Mouse (Mus musculus) stomach, embryonic 16.5 days (tissue): Measurements from ENCODE around the gene Zfp941. TPM values are rescaled to one million over a fixed set of nuclear protein-coding genes. Genes with fewer than 3 reads are reported as not detected.

Source experiments
- ATAC-seq: fragments of 200-750 bp; cut with Nextera tagmentation; 2 replicates; pipeline ENCODE4 v1.8.0; 2017; ENCODE audit warnings: moderate number of reproducible peaks, moderate TSS enrichment; ENCODE audit not compliant: insufficient read depth, low FRiP score
- H3K27ac ChIP-seq: fragments of 300-500 bp; sonication (generic); 2 replicates; pipeline ENCODE4 v1.5.1; 2014; ENCODE audit warnings: low read length
- H3K27me3 ChIP-seq: fragments of 300-500 bp; sonication (generic); 2 replicates; pipeline ENCODE4 v1.6.1; 2014; ENCODE audit warnings: low read length, control low read depth, mixed read lengths; ENCODE audit not compliant: control insufficient read depth, insufficient read depth
- H3K36me3 ChIP-seq: fragments of 300-500 bp; sonication (generic); 2 replicates; pipeline ENCODE4 v1.6.1; 2014; ENCODE audit warnings: low read length; ENCODE audit not compliant: control insufficient read depth, insufficient read depth
- H3K4me1 ChIP-seq: fragments of 300-500 bp; sonication (generic); 2 replicates; pipeline ENCODE4 v1.6.1; 2014; ENCODE audit warnings: low read length, control low read depth, mixed read lengths; ENCODE audit not compliant: control insufficient read depth, insufficient read depth
- H3K4me2 ChIP-seq: fragments of 300-500 bp; sonication (generic); 2 replicates; pipeline ENCODE4 v1.6.1; 2014; ENCODE audit warnings: low read depth, low read length, mixed read lengths
- H3K4me3 ChIP-seq: fragments of 300-500 bp; sonication (generic); replicated peaks from 2 replicates; pipeline ENCODE4 v1.5.1; 2014; ENCODE audit warnings: mild to moderate bottlenecking, low read length
- H3K9ac ChIP-seq: fragments of 300-500 bp; sonication (generic); 2 replicates; pipeline ENCODE4 v1.6.1; 2014; ENCODE audit warnings: low read length
- H3K9me3 ChIP-seq: fragments of 300-500 bp; sonication (generic); replicated peaks from 2 replicates; pipeline ENCODE4 v1.6.1; 2016; ENCODE audit warnings: low read length, control low read depth; ENCODE audit not compliant: control insufficient read depth
- WGBS: fragments of 180-500 bp; shearing (Covaris S2); extraction: QIAGEN DNeasy Blood & Tissue Kit; methylation state at CpG from one replicate; pipeline ENCODE4 v1.1.7; 2014; 5-methylcytosine and 5-hydroxymethylcytosine counted together
- polyA plus RNA-seq: library from polyadenylated mRNA; unstranded; fragments of >200 nt; fragmentation: Nextera tagmentation; extraction: Ambion mirVana; gene quantifications from 2 replicates; pipeline ENCODE4 v1.2.1, GENCODE M21; 2015

The Zfp941 gene
- polyA plus RNA-seq, 1 experiment from 2014 or later: 1.9 TPM

DNA sequence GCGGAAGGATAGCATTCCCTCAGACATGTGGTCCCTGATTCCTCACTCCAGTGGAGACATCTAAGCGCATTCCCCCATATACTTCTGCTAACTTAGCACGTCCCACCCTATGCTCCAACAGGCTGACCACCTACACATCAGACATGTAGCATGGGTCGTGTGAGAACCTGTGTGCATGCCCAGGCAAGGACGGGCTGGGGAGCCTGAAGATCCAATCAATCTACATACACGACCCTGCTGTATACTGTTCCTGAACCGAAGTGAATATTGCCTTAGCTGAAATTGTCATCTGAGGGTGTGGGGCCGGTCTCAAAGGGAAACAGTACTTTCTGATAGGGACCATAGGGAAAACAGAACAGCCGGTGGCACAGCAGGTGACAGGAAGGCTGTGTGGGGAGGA, 33.2 kb upstream of the Zfp941 start:
- Histone ChIP-seq H3K4me3 (peak overlapping the region; percentile 95), H3K27ac (peak overlapping the region; percentile 97; the same call in 1 of the 2 replicates), H3K9ac (peak overlapping the region; percentile 95), H3K4me2 (peak overlapping the region; percentile 98), H3K4me1 (peaks cover 24% of the 10 kb centered on the region), H3K36me3 (peaks cover 19% of the 10 kb centered on the region), H3K27me3 (no peaks in the 10 kb centered on the region), H3K9me3 (no peaks in the 10 kb centered on the region)
- WGBS: 68% methylated on average over 9 of the region's 9 CpGs
- ATAC-seq: no peak

GRCm38 (mm10) chr7:140854483-140854882, 32.5 kb upstream of the Zfp941 start:
- Histone ChIP-seq H3K9ac (no peak overlapping the region), H3K27me3 (no peaks in the 10 kb centered on the region), H3K4me3 (no peak overlapping the region), H3K4me1 (peaks cover 24% of the 10 kb centered on the region), H3K36me3 (peaks cover 16% of the 10 kb centered on the region), H3K4me2 (no peak overlapping the region), H3K27ac (no peak overlapping the region), H3K9me3 (no peaks in the 10 kb centered on the region)
- 93% methylated on average over 18 of the region's 18 CpGs for WGBS
- ATAC-seq: no peak

DNA sequence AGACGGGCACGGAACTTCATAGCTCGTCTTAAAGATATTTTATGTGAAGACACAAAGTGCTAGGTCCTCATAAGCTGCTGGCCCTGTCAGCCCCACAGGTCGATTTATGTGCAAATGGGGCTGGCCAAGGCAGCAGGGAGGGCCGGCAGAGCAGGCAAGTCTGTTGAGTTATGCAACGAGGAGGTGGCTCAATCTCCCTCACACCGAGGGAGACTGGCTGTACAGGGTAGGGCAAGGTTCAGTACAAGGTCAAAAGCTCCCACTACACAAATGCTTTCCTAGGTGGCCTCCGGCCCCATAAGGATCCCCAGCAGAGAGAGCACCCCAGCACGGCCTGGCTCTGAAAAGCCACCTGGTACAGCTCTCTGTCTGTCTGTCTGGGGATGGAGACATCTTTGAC, 31.4 kb upstream of the Zfp941 start:
- 84% methylated on average over 9 of the region's 9 CpGs for WGBS
- Histone ChIP-seq H3K9me3 (no peaks in the 10 kb centered on the region), H3K4me3 (no peak overlapping the region), H3K9ac (no peak overlapping the region), H3K4me1 (peaks cover 18% of the 10 kb centered on the region), H3K4me2 (no peak overlapping the region), H3K27me3 (no peaks in the 10 kb centered on the region), H3K36me3 (peaks cover 14% of the 10 kb centered on the region), H3K27ac (no peak overlapping the region)
- no peak for ATAC-seq

DNA sequence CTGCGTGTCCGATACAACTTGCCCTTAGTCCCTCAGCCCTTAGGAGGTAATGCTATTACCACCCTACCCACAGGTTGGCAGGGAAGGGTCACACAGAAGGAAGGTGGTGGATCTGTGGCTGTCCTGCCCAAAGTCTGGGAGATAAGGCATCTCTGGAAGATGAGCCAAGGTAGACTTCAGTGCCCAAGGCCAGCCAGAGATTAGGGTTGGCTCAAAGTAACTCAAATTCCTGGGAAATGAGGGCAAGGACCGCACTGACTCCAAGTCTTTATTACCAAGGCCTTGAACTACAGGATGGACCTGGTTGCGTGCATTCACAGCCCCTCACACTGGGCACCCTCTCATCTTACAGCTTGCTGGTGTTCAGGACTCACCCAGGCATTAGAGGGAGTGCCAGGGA, 29.9 kb upstream of the Zfp941 start:
- H3K4me3 ChIP-seq: no peak overlapping the region
- WGBS: 90% methylated on average over 4 of the region's 4 CpGs
- ATAC-seq: no peak

DNA sequence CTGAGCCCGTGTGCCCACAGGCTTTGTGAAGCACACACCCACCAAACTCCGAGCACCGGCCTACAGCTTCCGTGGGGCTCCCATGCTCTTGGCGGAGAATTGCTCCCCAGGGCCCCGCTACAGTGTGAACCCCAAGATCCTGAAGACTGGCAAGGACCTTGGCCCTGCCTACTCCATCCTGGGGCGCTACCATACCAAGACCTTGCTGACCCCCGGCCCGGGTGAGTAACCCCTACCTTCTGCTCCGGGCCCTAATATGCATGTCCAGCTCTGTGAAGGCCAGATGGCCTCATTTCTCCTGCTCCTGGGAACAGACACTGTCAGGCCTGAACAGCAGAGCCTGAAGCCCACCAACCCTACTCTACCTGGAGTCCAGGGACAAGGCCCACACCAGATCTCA, 26.6 kb upstream of the Zfp941 start:
- Histone ChIP-seq H3K27ac (no peak overlapping the region), H3K9ac (peak overlapping the region; percentile 0; the same call in 1 of the 2 replicates), H3K9me3 (no peaks in the 10 kb centered on the region), H3K36me3 (peaks cover 10% of the 10 kb centered on the region), H3K4me2 (no peak overlapping the region), H3K4me1 (no peaks in the 10 kb centered on the region), H3K27me3 (no peaks in the 10 kb centered on the region; the same call in 1 of the 2 replicates), H3K4me3 (no peak overlapping the region)
- 85% methylated on average over 10 of the region's 10 CpGs for WGBS
- ATAC-seq: no peak

More for the DNA sequence above, 29.9 kb upstream of the Zfp941 start:
- H3K27me3 ChIP-seq: no peaks in the 10 kb centered on the region
- no peak overlapping the region for H3K4me2 ChIP-seq
- H3K9ac ChIP-seq: no peak overlapping the region
- H3K4me1 ChIP-seq: peaks cover 11% of the 10 kb centered on the region
- no peak overlapping the region for H3K27ac ChIP-seq
- no peaks in the 10 kb centered on the region for H3K9me3 ChIP-seq
- peaks cover 14% of the 10 kb centered on the region for H3K36me3 ChIP-seq

GRCm38 (mm10) chr7:140847755-140848580, 26.0 kb upstream of the Zfp941 start, which contains the start of gene Odf3:
Gene Odf3, plus strand, starts transcription at chr7:140847805.
- no peak for ATAC-seq
- Histone ChIP-seq H3K4me2 (no peak within 1 kb of the TSS), H3K9me3 (no peaks in the 10 kb centered on the region), H3K4me1 (no peaks in the 10 kb centered on the region), H3K9ac (peak within 1 kb of the TSS; percentile 0), H3K27ac (no peak within 1 kb of the TSS), H3K36me3 (peaks cover 9% of the 10 kb centered on the region; the same call in 1 of the 2 replicates), H3K27me3 (no peaks in the 10 kb centered on the region; the same call in 1 of the 2 replicates), H3K4me3 (no peak within 1 kb of the TSS)
- 55% methylated on average over 11 of the region's 11 CpGs for WGBS

DNA sequence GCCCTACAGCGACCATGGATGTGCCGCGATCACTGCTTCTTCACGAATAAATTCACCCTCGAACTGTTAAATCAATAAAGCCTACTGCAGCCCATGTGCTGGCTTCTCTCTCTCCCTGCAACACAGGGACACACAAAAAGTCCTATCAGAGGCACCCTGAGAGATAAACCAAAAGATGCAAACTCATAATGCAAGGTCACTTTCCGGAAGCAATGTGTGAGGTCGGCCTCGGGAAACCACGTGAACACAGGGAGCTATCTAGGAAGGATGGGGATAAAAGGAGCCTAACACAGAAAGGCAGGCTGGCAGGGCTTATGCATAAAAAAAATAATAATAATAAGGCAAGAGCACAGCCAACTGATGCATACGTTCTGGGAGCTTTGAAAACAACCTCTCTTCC, 24.7 kb upstream of the Zfp941 start:
- peaks cover 4% of the 10 kb centered on the region; the same call in 1 of the 2 replicates for H3K36me3 ChIP-seq
- H3K4me2 ChIP-seq: no peak overlapping the region
- H3K9ac ChIP-seq: no peak overlapping the region
- WGBS: 80% methylated on average over 10 of the region's 10 CpGs
- no peak for ATAC-seq
- H3K27me3 ChIP-seq: no peaks in the 10 kb centered on the region; the same call in 1 of the 2 replicates
- no peaks in the 10 kb centered on the region for H3K4me1 ChIP-seq
- no peak overlapping the region for H3K4me3 ChIP-seq
- H3K27ac ChIP-seq: no peak overlapping the region
- H3K9me3 ChIP-seq: no peaks in the 10 kb centered on the region

DNA sequence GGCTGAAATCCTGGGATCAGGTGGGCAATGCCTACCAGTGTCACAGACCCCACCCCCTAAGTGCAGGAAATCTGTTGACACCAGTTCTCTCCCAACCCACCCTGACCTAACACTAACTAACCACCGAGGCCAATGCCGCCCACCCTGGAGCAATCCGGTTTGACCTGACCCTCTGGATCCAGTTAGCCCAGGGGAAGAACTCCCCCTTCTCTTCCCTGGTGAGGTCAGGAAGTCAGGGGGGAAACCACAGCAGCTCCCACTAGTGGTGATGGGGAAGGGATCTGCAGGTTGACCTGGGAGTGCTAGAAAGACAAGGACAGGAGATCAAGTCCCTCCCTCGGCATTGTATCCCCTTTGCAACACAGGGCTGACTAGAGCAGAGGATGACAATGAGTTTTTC, 23.7 kb upstream of the Zfp941 start:
- WGBS: 66% methylated on average over 4 of the region's 4 CpGs
- Histone ChIP-seq H3K4me2 (no peak overlapping the region), H3K4me1 (no peaks in the 10 kb centered on the region), H3K9ac (no peak overlapping the region), H3K4me3 (no peak overlapping the region), H3K27me3 (no peaks in the 10 kb centered on the region; the same call in none of the 2 replicates), H3K9me3 (no peaks in the 10 kb centered on the region), H3K36me3 (no peaks in the 10 kb centered on the region), H3K27ac (no peak overlapping the region)
- no peak for ATAC-seq

GRCm38 (mm10) chr7:140844905-140845665, 23.1 kb upstream of the Zfp941 start, which contains the start of gene Scgb1c1:
Gene Scgb1c1, plus strand, starts transcription at chr7:140845547.
- Histone ChIP-seq H3K27ac (no peak within 1 kb of the TSS), H3K9me3 (no peaks in the 10 kb centered on the region), H3K4me2 (no peak within 1 kb of the TSS), H3K36me3 (no peaks in the 10 kb centered on the region), H3K9ac (no peak within 1 kb of the TSS), H3K27me3 (no peaks in the 10 kb centered on the region; the same call in none of the 2 replicates), H3K4me3 (no peak within 1 kb of the TSS), H3K4me1 (no peaks in the 10 kb centered on the region)
- WGBS: 26% methylated on average over 14 of the region's 14 CpGs
- ATAC-seq: peak; percentile 79
